Mouse (Mus musculus): Measurements from ENCODE around the gene Islr. TPM values are rescaled to one million over a fixed set of nuclear protein-coding genes. Genes with fewer than 3 reads are reported as not detected.

Islr gene
- total and polyA plus RNA-seq, 2 experiments from 2014 or later, result 32.5 to 68.8 TPM

DNA sequence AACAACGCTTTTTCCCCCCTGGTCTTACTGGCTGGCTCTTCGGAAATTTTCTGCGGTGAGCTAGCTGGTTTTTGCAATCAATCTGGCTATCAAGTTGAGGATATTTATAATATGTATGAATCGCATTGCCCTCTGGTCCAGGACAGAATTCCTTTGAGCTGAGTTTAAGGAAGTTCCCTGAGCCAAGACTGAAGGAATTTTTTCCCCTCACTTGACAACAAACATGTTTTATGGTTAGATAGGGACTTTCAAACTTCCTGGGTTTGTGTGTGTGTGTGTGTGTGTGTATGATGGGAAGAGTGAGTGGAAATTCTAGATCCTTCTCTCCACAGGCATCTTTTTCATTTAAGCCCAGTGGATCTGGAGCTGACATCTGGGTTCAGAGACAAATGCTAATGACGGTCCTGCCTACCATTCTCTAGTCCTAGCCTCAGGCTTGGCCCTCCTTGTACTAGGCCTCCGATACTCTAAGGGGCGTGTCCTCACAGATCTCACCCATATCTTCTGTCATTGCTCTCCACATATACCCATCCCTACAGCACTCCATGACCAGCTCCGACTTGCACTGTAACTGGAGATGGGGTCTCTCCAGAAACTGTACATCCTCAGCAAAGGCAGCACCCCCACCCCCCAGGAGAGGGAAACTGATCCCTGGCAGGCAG lies 10.5 kb upstream of the Islr start:
- H3K9ac ChIP-seq (replicated peaks; ENCODE audit: low read length, poor library complexity, severe bottlenecking), result no peak overlapping the region
- DNase-seq (ENCODE audit: low spot score), result no peak
- no peaks in the 10 kb centered on the region for H3K9me3 ChIP-seq (ENCODE audit: low read length)
- 56% methylated on average over 8 of the region's 8 CpGs for WGBS
- H3K27me3 ChIP-seq (ENCODE audit: insufficient read depth, low read length), result no peaks in the 10 kb centered on the region
- H3K4me1 ChIP-seq (ENCODE audit: insufficient read depth, low read length), result no peaks in the 10 kb centered on the region
- no peak for TF ChIP-seq CTCF (IDR thresholded peaks at IDR 0.05)
- no peaks in the 10 kb centered on the region for H3K36me3 ChIP-seq (ENCODE audit: insufficient read depth, low read length)
- no peak overlapping the region for H3K27ac ChIP-seq (ENCODE audit: low read depth, low read length)
- ATAC-seq (ENCODE audit: low FRiP score), result no peak
- no peak overlapping the region for H3K4me3 ChIP-seq (ENCODE audit: low read depth, low read length)
- no peak overlapping the region for H3K4me2 ChIP-seq (ENCODE audit: low read depth, low read length, poor library complexity, severe bottlenecking)

DNA sequence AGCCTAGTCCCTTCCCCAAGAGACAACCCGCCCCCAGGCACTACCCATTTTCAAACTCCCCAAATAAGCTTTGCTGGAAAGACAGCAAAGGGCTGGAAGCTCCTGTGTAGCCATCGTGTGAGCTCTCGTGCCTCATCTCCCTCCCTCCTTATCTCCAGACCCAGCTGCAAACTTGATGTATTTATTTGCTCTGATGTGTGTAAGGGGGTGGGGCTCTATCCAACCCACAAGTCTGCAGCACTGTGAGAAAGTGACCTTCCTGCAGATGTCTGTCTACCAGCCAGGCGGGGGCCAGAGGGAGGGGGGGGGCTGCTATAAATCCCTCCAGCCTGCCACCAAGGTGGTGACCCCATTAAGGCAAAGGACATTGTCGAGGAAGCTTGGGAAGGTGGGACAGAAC lies 9.8 kb upstream of the Islr start:
- H3K9ac ChIP-seq (replicated peaks; ENCODE audit: low read length, poor library complexity, severe bottlenecking), result no peak overlapping the region
- H3K9me3 ChIP-seq (ENCODE audit: low read length), result no peaks in the 10 kb centered on the region
- ATAC-seq (ENCODE audit: low FRiP score), result no peak
- no peak for DNase-seq (ENCODE audit: low spot score)
- no peak for TF ChIP-seq CTCF (IDR thresholded peaks at IDR 0.05)
- H3K36me3 ChIP-seq (ENCODE audit: insufficient read depth, low read length), result no peaks in the 10 kb centered on the region
- H3K4me3 ChIP-seq (ENCODE audit: low read depth, low read length), result no peak overlapping the region
- 20% methylated on average over 5 of the region's 5 CpGs for WGBS
- H3K27ac ChIP-seq (ENCODE audit: low read depth, low read length), result no peak overlapping the region
- no peaks in the 10 kb centered on the region for H3K27me3 ChIP-seq (ENCODE audit: insufficient read depth, low read length)
- no peaks in the 10 kb centered on the region for H3K4me1 ChIP-seq (ENCODE audit: insufficient read depth, low read length)
- no peak overlapping the region for H3K4me2 ChIP-seq (ENCODE audit: low read depth, low read length, poor library complexity, severe bottlenecking)

DNA sequence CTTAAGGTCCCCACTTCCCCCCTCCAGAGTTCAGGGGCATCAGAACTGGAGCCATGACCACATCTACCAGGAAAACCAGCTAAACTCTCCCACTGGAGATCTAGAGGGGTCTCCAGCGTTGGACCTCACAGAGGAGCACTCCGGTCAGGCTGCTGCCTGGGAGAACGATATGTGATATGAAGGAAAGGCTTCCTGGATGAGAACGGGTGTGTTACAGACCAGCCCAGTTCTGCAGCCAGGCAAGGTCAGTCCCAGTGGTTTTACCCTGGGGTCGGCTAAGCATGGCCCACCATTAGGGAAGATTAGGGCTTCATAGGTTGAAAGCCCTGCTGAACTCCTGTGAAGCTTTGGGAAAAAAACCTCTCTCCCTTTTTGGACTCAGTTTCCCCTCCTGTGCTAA lies 9.3 kb upstream of the Islr start:
- Histone ChIP-seq H3K9ac (replicated peaks; ENCODE audit: low read length, poor library complexity, severe bottlenecking) (no peak overlapping the region), H3K9me3 (ENCODE audit: low read length) (no peaks in the 10 kb centered on the region), H3K4me2 (ENCODE audit: low read depth, low read length, poor library complexity, severe bottlenecking) (no peak overlapping the region), H3K27ac (ENCODE audit: low read depth, low read length) (no peak overlapping the region), H3K27me3 (ENCODE audit: insufficient read depth, low read length) (no peaks in the 10 kb centered on the region), H3K4me1 (ENCODE audit: insufficient read depth, low read length) (no peaks in the 10 kb centered on the region), H3K36me3 (ENCODE audit: insufficient read depth, low read length) (no peaks in the 10 kb centered on the region), H3K4me3 (ENCODE audit: low read depth, low read length) (no peak overlapping the region)
- 76% methylated on average over 5 of the region's 5 CpGs for WGBS
- ATAC-seq (ENCODE audit: low FRiP score) (no peak), DNase-seq (ENCODE audit: low spot score) (no peak)
- no peak for TF ChIP-seq CTCF (IDR thresholded peaks at IDR 0.05)

DNA sequence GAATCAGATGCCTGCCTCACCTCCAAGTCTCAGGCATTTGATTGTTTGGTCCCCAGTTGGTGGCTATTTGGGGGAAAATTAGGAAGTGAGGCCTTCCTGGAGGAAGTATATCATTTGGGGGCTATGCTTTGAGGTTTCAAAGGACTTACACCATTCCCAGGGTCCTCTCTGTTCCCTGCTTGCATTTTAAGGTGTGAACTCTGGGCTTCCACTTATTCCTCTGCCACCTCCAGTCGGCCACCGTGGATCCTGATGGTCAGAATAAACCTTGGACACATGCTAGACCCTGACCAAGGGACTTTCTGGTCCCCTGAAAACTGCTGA lies 6.2 kb upstream of the Islr start:
- H3K9ac ChIP-seq (replicated peaks; ENCODE audit: low read length, poor library complexity, severe bottlenecking), result no peak overlapping the region
- no peak for TF ChIP-seq CTCF (IDR thresholded peaks at IDR 0.05)
- H3K36me3 ChIP-seq (ENCODE audit: insufficient read depth, low read length), result no peaks in the 10 kb centered on the region
- no peak for DNase-seq (ENCODE audit: low spot score)
- no peaks in the 10 kb centered on the region for H3K27me3 ChIP-seq (ENCODE audit: insufficient read depth, low read length)
- no peak for ATAC-seq (ENCODE audit: low FRiP score)
- H3K9me3 ChIP-seq (ENCODE audit: low read length), result no peaks in the 10 kb centered on the region
- no peaks in the 10 kb centered on the region for H3K4me1 ChIP-seq (ENCODE audit: insufficient read depth, low read length)
- H3K4me3 ChIP-seq (ENCODE audit: low read depth, low read length), result no peak overlapping the region
- H3K27ac ChIP-seq (ENCODE audit: low read depth, low read length), result no peak overlapping the region
- H3K4me2 ChIP-seq (ENCODE audit: low read depth, low read length, poor library complexity, severe bottlenecking), result no peak overlapping the region
- WGBS, result 84% methylated on average over 2 of the region's 2 CpGs

DNA sequence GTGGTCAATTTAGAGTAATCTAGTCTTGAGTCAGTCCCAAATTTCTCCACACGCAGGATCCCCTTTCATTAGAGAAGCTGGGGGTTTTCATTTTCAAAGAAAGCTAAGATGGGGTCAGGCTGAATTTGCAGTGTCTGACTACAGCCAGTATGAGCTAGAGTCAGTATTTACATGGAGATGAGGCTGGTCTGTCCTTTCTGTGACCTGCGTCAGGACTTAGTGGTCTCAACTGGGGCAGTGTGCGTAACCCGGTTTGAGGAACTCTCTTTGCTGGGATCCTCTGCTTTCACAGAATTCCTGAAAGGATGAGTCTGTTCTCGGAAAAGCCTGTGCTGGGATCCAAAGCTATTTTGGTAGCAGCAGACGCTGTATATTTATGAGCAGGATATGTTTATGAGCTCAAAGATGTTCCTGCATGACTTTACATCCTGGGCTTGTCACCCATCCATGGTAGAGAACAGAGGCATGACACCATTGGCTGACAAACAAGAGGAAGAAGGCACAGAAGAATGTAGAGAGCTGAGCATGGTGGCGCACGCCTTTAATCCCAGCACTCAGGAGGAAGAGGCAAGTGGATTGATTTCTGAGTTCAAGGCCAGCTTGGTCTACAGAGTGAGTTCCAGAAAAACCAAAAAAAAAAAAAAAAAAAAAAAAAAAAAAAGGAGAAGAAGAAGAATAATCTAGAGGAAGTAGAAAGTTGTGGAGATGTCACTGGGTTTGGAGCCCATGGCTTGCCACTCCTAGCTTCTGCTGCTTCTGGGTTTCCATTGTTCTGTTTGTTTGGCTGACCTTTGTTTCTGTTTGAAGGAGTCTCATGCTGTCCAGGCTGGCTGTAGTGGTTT lies 5.6 kb upstream of the Islr start:
- Histone ChIP-seq H3K4me2 (ENCODE audit: low read depth, low read length, poor library complexity, severe bottlenecking) (no peak overlapping the region), H3K27me3 (ENCODE audit: insufficient read depth, low read length) (no peaks in the 10 kb centered on the region), H3K27ac (ENCODE audit: low read depth, low read length) (no peak overlapping the region), H3K4me3 (ENCODE audit: low read depth, low read length) (no peak overlapping the region), H3K9ac (replicated peaks; ENCODE audit: low read length, poor library complexity, severe bottlenecking) (no peak overlapping the region), H3K36me3 (ENCODE audit: insufficient read depth, low read length) (no peaks in the 10 kb centered on the region), H3K9me3 (ENCODE audit: low read length) (no peaks in the 10 kb centered on the region), H3K4me1 (ENCODE audit: insufficient read depth, low read length) (no peaks in the 10 kb centered on the region)
- no peak for TF ChIP-seq CTCF (IDR thresholded peaks at IDR 0.05)
- ATAC-seq (ENCODE audit: low FRiP score) (no peak), DNase-seq (ENCODE audit: low spot score) (no peak)
- 81% methylated on average over 8 of the region's 8 CpGs for WGBS

DNA sequence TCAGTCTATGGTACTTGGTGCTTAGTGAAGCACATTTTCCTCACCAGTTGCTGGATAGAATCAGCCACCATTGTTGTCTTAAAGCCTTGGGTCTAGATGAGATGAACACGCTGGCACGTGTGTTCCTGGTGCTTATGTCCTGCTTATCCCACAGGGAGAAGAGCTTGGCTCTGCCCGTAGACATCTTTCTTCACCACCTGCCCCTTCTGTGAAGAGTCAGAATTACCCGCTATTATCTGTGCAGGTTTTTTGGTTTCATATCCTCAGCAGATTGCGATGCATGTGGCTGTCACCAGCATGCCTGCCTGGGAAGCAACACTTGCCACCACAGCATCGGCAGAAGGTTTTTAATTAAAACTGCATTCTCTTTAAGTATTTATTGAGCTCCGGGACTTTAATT lies 1.9 kb upstream of the Islr start:
- Histone ChIP-seq H3K4me1 (ENCODE audit: insufficient read depth, low read length) (0 out of 2 replicates have a peak, but pooled peaks cover 2% of the 10 kb centered on the region), H3K9ac (replicated peaks; ENCODE audit: low read length, poor library complexity, severe bottlenecking) (no peak overlapping the region), H3K4me3 (ENCODE audit: low read depth, low read length) (no peak overlapping the region), H3K4me2 (ENCODE audit: low read depth, low read length, poor library complexity, severe bottlenecking) (no peak overlapping the region), H3K36me3 (ENCODE audit: insufficient read depth, low read length) (no peaks in the 10 kb centered on the region), H3K9me3 (ENCODE audit: low read length) (no peaks in the 10 kb centered on the region), H3K27ac (ENCODE audit: low read depth, low read length) (no peak overlapping the region), H3K27me3 (ENCODE audit: insufficient read depth, low read length) (peaks cover 20% of the 10 kb centered on the region)
- no peak for ATAC-seq (ENCODE audit: low FRiP score)
- DNase-seq (ENCODE audit: low spot score), result no peak
- no peak for TF ChIP-seq CTCF (IDR thresholded peaks at IDR 0.05)
- WGBS, result 66% methylated on average over 7 of the region's 7 CpGs
